Mouse (Mus musculus) embryonic stem cell, embryonic (primary cell): Measurements from ENCODE around the gene Itpkc.

Source experiments
- CTCF ChIA-PET, 4 experiments: fragments of 300-600 bp in 2 of 4; fragments of 350-600 bp in 2 of 4; sonication (Branson Sonifier 250); formaldehyde crosslinking; loops; one replicate each; lab custom pipeline; 2022; ENCODE audit warnings: inconsistent platforms in 2 of 4; lab: Charles Lee
- POLR2A ChIA-PET, 4 experiments: fragments of 300-600 bp in 2 of 4; fragments of 350-600 bp in 2 of 4; sonication (Branson Sonifier 250); formaldehyde crosslinking; loops; one replicate each; lab custom pipeline; 2022; ENCODE audit warnings: antibody characterized with exemption in 4 of 4, inconsistent platforms in 1 of 4; lab: Charles Lee

Gene Itpkc

DNA sequence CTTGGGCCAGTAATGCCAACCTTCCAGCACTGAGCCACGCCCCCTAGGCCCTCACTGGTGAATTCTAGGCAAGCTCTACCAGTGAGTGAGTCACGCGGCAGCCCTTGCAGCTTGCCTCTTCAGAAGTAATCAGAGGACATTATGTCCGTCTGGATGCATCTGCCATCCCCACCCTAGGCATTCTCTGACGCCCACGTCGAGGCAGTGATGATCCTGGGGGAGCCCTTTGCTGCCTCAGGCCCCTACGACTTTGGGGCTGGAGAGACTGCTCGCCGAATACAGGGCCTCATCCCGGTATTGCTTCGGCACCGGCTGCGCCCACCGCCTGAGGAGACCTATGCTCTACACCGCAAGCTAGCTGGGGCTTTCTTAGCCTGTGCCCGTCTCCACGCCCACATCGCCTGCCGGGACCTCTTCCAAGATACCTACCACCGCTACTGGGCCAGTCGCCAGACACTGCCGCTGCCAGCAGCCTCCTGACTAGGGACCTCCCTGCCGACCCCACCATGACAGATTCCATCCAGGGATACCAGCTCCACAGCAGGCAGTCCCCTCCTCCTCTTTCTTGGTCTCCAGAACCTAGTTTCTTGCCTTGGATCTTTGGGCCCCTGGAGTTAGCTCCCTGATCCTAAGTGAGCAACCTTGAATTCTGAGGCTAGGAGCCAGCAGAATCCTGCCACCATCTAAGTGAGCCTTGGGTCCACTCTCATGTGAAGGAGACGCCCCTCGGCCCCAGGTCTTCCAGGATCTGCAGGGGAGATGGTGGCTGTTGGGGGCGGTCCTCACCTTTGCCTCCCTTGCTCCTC lies 28.8 kb upstream of the Itpkc start:
- POLR2A ChIA-PET, result interaction anchor here (0.5 to 6.8 kb wide), 84 partner anchors 8 to 1898 kb away, joined by 3 to 66 read pairs (median 4); partner anchors contain the start of genes BC024978 (in 3 of the 4), Coq8b (in 3 of the 4), Snrpa (in 3 of the 4) and Egln2 (in 2 of the 4)
- CTCF ChIA-PET, result interaction anchor here (0.5 to 8.9 kb wide), 36 partner anchors 10 to 1606 kb away, joined by 3 to 85 read pairs (median 4); partner anchors contain the start of genes Coq8b (in 3 of the 4), Rab4b (in 2 of the 4) and Sertad1 (in 1 of the 4)

DNA sequence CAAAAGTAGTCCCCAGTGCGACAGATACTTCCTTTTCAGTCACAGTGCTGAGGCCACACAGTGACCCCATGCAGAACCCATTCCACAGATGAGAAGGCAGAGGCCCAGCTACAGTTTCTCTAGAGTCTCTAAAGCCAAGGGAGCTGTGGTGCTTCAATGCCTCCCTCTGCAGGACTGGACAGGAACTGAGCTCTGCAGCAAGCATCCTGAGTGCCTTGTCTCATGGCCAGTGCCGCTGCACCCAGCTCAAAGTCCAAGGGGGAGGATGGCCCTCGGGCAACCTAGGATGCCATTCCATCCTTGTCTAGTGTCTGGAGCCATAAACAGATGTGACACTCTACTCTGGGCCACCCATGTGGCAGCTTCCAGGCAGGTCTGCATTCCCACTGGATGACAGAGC lies 27.3 kb upstream of the Itpkc start:
- POLR2A ChIA-PET, result interaction anchor here in 3 of 4 experiments (0.7 to 6.8 kb wide), 34 partner anchors 12 to 252 kb away, joined by 3 to 66 read pairs (median 4); partner anchors contain the start of genes Coq8b (in 3 of the 3), BC024978 (in 2 of the 3), Egln2 (in 2 of the 3) and Snrpa (in 2 of the 3)
- CTCF ChIA-PET, result interaction anchor here (0.6 to 8.9 kb wide), 36 partner anchors 9 to 1089 kb away, joined by 3 to 85 read pairs (median 4); partner anchors contain the start of genes Coq8b (in 1 of the 4) and Rab4b (in 1 of the 4)

DNA sequence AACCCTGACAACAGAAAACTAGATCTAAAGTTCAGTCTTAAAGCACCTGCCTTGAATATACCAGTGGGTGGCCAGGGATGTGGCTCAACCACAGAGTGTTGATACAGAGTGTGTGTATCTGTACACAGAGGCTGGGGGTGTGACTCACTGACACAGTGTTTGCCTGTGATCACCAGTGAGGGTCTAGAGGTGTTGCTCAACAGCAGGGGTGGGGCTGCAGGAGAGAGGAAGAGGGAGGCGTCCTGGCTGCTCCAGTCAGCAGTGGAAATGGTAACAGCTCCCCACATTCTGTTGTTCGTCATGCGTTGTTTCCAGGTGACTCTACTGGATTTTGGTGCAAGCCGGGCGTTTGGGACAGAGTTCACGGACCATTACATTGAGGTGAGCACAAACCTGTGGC lies 23.5 kb upstream of the Itpkc start:
- POLR2A ChIA-PET, result interaction anchor here in 3 of 4 experiments (0.5 to 1.9 kb wide), 8 partner anchors 17 to 92 kb away, joined by 3 to 6 read pairs (median 3); partner anchors contain the start of genes Snrpa (in 2 of the 3), BC024978 (in 1 of the 3) and Itpkc (in 1 of the 3)

DNA sequence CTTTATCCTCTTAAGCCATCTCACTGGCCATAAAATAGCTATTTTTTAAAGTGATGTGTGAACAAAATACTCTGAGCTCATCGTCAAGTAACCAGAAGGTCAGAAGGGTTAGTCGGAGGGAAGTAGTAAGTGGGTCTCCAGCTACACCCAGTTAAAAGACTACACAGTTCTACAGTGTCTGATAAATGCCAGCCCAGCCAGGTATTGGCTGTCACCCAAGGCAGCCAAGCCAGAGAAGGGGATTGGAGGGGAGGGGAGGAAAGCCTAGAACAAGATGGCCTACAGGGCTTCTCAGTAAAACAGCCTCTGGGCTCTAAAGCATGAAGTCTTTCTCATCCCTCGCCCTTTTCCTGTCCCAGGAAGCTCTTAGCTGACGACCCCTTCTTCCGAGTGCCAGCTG lies 21.5 kb upstream of the Itpkc start:
- CTCF ChIA-PET, result interaction anchor here in 3 of 4 experiments (0.6 to 1.7 kb wide), 12 partner anchors 17 to 60 kb away, joined by 3 to 8 read pairs (median 3); partner anchors contain the start of gene Coq8b (in 1 of the 3)
- POLR2A ChIA-PET, result interaction anchor here in 3 of 4 experiments (1.2 to 2.4 kb wide), 8 partner anchors 8 to 35 kb away, joined by 3 to 10 read pairs (median 6); partner anchors contain the start of genes Coq8b (in 2 of the 3) and Numbl (in 2 of the 3)

More for the DNA sequence above, 23.5 kb upstream of the Itpkc start:
- CTCF ChIA-PET, result interaction anchor here in 2 of 4 experiments (0.8 to 8.9 kb wide), 7 partner anchors 8 to 34 kb away, joined by 3 to 85 read pairs (median 5); partner anchors contain the start of gene Coq8b (in 1 of the 2)

DNA sequence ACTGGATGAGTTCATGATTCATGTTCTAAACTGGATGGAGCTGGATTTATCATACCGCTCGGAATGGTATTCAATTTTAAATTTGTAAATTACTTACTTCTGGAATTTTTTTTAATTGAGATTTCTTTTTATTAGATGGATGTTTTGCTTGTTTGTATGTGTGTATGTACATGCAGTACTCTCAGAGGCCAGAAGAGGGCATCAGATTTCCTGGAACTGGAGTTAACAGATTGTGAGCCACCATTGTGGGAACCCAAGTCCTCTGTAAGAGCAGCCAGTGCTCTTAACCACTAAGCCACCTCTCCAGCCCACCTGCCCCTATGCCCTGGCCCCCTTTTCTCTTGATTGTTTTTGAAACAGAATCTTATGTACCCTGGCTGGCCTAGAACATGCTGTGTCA lies 20.7 kb upstream of the Itpkc start:
- POLR2A ChIA-PET, result interaction anchor here in 2 of 4 experiments (0.6 to 2.4 kb wide), 8 partner anchors 9 to 36 kb away, joined by 3 to 10 read pairs (median 4); partner anchors contain the start of genes Numbl (in 2 of the 2) and Coq8b (in 1 of the 2)
- CTCF ChIA-PET, result interaction anchor here in 3 of 4 experiments (0.6 to 4.2 kb wide), 9 partner anchors 19 to 483 kb away, joined by 3 to 31 read pairs (median 4); no protein-coding TSS in a partner anchor

DNA sequence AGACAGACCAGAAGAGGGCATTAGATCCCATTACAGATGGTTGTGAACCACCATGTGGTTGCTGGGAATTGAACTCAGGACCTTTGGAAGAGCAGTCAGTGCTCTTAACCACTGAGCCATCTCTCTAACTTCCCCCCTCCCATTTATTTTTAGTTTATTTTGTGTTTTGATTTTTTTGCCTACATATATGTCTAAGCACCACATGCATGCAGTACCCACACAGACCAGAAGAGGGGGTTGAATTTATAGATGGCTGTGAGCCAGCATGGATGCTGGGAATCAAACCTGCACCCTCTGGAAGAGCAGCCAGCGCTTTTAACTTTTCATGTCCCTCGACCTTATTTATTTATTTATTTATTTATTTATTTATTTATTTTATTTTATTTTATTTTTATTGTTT lies 15.6 kb upstream of the Itpkc start:
- ChIA-PET CTCF (interaction anchor here in 3 of 4 experiments (0.6 to 4.3 kb wide), 16 partner anchors 8 to 463 kb away, joined by 3 to 42 read pairs (median 6); partner anchors contain the start of genes Coq8b (in 2 of the 3), Numbl (in 1 of the 3) and Rab4b (in 1 of the 3)), POLR2A (interaction anchor here in 3 of 4 experiments (0.9 to 5.5 kb wide), 9 partner anchors 11 to 47 kb away, joined by 3 to 34 read pairs (median 5); partner anchors contain the start of genes Coq8b (in 2 of the 3), BC024978 (in 1 of the 3), Numbl (in 1 of the 3) and Snrpa (in 1 of the 3))

DNA sequence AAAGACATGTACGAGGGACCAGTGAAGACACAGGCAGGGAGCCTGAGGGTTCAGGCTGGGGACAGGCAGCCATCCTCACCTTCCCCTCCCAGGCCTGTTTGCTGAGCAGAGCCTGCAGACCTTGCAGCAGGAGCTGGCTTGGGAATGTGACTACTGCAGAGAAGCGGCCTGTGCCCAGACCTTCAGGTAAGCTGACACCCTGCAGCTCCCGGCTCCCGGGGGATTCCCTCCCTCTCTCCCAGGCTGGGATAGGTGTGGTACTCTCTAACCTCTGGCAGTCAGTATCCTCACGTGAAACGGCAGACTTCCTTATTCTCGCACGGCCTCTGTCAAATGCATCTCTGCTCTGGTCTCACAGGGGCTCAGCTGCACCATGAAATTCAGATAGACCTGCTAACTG lies 14.8 kb upstream of the Itpkc start:
- POLR2A ChIA-PET, result interaction anchor here (0.6 to 5.5 kb wide), 13 partner anchors 11 to 89 kb away, joined by 3 to 34 read pairs (median 3); partner anchors contain the start of genes Coq8b (in 2 of the 4), Numbl (in 2 of the 4), BC024978 (in 1 of the 4) and Snrpa (in 1 of the 4)
- CTCF ChIA-PET, result interaction anchor here (0.6 to 4.3 kb wide), 23 partner anchors 9 to 438 kb away, joined by 3 to 42 read pairs (median 4); partner anchors contain the start of genes Coq8b (in 2 of the 4), Rab4b (in 2 of the 4) and Numbl (in 1 of the 4)

DNA sequence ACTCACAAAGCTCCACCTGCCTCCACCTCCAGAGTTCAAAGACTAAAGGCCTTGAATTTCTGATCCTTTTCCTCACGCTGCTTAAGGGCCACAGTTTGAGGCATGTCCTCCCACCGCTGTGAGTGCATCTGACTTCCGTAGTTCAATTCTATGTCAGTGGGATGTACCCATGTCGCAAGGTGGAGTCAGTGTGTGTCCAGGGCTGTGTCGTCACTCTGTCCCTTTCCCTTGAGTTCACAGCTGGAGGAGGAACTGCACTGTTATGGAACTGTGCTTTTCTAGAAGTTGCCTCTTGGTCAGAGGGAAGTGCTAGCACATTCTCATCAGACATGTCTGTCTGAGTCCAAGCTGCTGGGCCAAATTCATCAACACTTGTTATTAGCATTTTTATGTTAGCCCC lies 10.1 kb upstream of the Itpkc start:
- ChIA-PET POLR2A (interaction anchor here in 2 of 4 experiments (1.0 to 5.5 kb wide), 2 partner anchors 19 to 47 kb away, joined by 3 to 34 read pairs; partner anchors contain the start of gene Numbl (in 1 of the 2)), CTCF (no interaction called here)

DNA sequence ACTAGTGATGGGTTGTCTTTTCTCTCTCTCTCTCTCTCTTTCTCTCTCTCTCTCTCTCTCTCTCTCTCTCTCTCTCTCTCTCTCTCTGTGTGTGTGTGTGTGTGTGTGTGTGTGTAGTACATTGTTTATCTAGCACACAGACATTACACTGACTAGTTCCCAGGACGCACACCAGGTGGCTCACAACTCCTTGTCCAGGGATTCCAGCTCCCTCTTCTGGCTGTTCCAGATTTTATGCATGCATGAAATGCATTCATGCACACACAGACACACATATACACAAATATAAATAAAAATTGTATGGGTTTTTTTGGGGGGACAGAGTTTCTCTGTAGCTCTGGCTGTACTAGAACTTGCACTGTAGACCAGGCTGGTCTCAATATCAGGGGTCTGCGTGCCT lies 9.1 kb upstream of the Itpkc start:
- POLR2A ChIA-PET, result interaction anchor here (0.5 to 1.6 kb wide), 26 partner anchors 10 to 810 kb away, joined by 3 to 9 read pairs (median 4); partner anchors contain the start of genes BC024978 (in 2 of the 4), Snrpa (in 2 of the 4) and Numbl (in 1 of the 4)
- CTCF ChIA-PET, result interaction anchor here (0.5 to 1.4 kb wide), 20 partner anchors 9 to 1321 kb away, joined by 3 to 12 read pairs (median 4); partner anchors contain the start of genes BC024978 (in 1 of the 4), Itpkc (in 1 of the 4), Numbl (in 1 of the 4) and Rab4b (in 1 of the 4)

DNA sequence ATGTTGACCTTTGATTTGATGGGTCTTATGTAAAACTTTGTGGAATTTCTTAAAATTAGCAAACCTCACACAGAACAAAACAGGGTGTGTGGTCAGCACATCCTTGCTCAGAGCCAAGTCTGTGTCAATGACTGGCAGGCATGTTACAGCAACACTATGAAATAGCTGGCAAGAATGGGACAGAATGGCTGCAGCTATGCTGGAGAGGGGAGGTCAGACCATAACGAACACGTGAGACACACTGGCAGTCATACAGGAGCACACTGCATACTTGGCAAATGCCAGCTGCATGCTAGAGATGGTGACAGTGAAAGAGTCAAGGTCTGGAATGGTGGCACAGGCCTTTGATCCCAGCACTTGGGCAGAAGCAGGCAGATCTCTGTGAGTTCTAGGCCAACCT lies 7.3 kb upstream of the Itpkc start:
- ChIA-PET POLR2A (interaction anchor here in 3 of 4 experiments (0.5 to 1.5 kb wide), 11 partner anchors 9 to 1561 kb away, joined by 3 to 6 read pairs (median 4); no protein-coding TSS in a partner anchor), CTCF (interaction anchor here in 1 of 4 experiments (1.5 kb wide), 1 partner anchor 49 kb away, joined by 4 read pairs; no protein-coding TSS in a partner anchor)

DNA sequence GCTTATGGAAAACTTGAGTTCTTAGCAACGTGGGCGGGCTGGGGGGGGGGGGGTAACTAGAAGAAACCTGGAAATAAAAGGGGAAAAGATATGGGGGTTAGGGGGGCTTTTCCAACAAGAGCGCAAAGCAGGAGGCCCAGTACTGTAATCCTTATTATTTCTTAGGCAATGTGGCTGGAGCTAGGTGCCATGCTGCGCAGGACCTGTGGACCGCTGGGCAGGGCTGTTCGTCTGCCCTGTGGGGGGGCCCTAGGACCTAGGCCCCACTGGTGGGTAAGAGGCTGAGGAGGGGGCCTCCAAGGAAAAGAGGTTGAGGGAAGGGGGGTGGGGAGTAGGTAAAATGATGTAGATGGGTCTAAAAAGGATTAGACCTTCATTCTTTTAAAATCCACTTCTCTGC lies 4.8 kb upstream of the Itpkc start:
- POLR2A ChIA-PET, result interaction anchor here (0.6 to 7.6 kb wide), 88 partner anchors 9 to 1146 kb away, joined by 3 to 114 read pairs (median 5); partner anchors contain the start of genes BC024978 (in 3 of the 4), Egln2 (in 3 of the 4), Snrpa (in 3 of the 4) and Numbl (in 2 of the 4)

DNA sequence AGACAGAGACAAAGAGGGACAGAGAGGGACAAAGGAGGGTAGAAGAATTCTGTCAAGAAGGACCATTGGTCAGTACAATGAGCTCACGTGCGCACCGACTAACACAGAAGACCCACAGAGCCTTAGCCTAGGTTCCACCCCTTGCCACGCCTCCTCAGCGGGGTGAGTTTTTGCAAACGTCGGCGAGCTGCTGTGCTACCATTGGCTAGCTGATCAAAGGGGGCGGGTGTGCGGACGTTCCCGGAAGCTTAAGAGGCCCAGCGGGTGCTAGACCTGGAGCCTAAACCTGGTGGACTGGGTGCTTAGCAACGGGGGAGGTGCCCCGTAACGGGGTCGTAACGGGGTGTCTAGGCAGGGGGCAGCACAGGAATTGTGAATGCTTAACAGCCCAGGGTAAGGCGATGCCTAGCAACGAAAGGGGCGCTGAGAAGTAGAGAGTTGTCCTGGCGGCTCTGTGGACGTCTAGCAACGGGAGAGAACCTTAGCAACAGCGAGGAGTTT lies 4.4 kb upstream of the Itpkc start, which contains the start of gene Coq8b:
Gene Coq8b (plus strand): TSS at position 243 of the 501 bp plus-strand sequence.
- POLR2A ChIA-PET, result interaction anchor here (0.6 to 7.6 kb wide), 97 partner anchors 9 to 1146 kb away, joined by 3 to 114 read pairs (median 5); partner anchors contain the start of genes BC024978 (in 3 of the 4), Egln2 (in 3 of the 4), Snrpa (in 3 of the 4) and Numbl (in 2 of the 4)
- CTCF ChIA-PET, result interaction anchor here (0.5 to 3.6 kb wide), 55 partner anchors 8 to 389 kb away, joined by 3 to 48 read pairs (median 4); partner anchors contain the start of genes Egln2 (in 2 of the 4), BC024978 (in 1 of the 4), Numbl (in 1 of the 4) and Rab4b (in 1 of the 4)

More for the DNA sequence above, 4.8 kb upstream of the Itpkc start:
- CTCF ChIA-PET, result interaction anchor here in 3 of 4 experiments (0.6 to 3.6 kb wide), 38 partner anchors 10 to 258 kb away, joined by 3 to 48 read pairs (median 4); partner anchors contain the start of genes BC024978 (in 1 of the 3), Egln2 (in 1 of the 3), Numbl (in 1 of the 3) and Rab4b (in 1 of the 3)

DNA sequence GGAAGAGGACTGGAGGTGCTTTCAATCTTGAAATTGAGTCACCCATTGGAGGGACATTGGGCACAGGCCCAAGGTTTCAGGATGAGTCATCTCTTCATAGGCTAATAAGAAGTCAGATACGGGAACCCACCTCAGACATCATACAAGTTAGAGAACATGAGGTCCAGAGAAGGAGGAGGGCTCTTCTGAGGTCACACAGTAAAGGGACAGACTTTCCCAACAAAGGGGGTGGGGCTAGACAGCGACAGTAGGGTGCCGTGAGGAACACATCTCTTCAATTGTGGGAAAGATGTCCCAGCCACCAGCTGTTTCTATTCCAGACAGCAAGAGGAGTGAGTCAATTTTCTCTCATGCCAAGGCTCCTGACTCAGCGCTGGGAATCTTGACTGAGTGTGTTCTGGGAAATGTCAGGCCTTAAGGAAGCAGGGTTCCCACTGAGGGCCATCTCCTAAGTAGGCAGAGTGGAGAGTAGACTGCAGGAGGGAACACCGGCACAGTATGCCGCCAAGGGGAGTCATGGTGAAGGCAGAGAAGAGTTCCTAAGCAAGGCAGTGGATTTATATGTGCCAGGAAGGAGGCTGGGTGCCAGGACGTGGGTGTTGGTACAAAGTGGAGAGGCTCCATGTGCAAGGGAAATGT lies 3.4 kb upstream of the Itpkc start:
- ChIA-PET CTCF (interaction anchor here (0.9 to 3.6 kb wide), 26 partner anchors 8 to 322 kb away, joined by 3 to 48 read pairs (median 6); partner anchors contain the start of genes BC024978 (in 1 of the 4), Numbl (in 1 of the 4) and Snrpa (in 1 of the 4)), POLR2A (interaction anchor here in 3 of 4 experiments (0.9 to 7.6 kb wide), 44 partner anchors 9 to 276 kb away, joined by 3 to 114 read pairs (median 8); partner anchors contain the start of genes BC024978 (in 2 of the 3), Egln2 (in 2 of the 3), Snrpa (in 2 of the 3) and Gm21983 (in 1 of the 3))

DNA sequence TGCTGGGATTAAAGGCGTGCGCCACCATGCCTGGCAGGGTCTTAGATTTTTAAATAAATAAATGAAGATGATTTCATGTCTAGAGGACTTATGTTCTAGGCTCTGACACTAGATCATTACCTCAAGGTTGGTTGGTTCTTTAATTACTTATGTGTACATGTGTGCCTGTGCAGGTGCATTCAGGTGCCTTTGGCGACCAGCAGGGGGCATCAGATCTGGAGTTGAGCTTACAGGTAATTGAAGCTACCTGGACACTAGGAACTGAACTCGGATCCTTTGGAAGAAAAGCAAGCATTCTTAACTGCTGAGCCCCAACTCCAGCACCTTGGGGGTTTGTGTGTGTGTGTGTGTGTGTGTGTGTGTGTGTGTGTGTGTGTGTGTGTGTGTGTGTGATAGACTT lies 2.3 kb upstream of the Itpkc start:
- CTCF ChIA-PET, result interaction anchor here (0.5 to 3.6 kb wide), 57 partner anchors 9 to 419 kb away, joined by 3 to 48 read pairs (median 4); partner anchors contain the start of genes Rab4b (in 3 of the 4), BC024978 (in 1 of the 4), Numbl (in 1 of the 4) and Snrpa (in 1 of the 4)
- POLR2A ChIA-PET, result interaction anchor here in 3 of 4 experiments (0.6 to 7.6 kb wide), 35 partner anchors 9 to 949 kb away, joined by 3 to 114 read pairs (median 4); partner anchors contain the start of genes BC024978 (in 3 of the 3), Snrpa (in 3 of the 3), Egln2 (in 2 of the 3) and Dyrk1b (in 1 of the 3)

DNA sequence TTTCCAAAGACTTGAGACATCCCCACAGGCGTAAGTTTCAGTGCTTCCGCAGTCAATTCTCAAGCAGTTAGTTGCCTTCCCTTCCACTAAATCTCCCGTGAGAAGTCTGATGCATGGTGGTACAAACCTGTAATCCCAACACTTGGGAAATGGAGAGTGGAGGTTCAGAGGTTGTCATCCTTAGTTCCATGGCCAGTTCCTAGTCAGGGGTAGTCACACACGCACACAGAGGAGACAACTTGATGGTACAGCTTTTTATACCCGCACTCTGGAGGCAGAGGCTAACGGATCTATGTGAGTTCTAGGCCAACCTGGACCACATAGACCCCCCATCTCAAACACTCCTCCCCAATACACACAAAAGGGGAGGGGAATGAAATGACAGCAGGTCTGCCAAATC lies 404 bp upstream of the Itpkc start:
- POLR2A ChIA-PET, result interaction anchor here in 3 of 4 experiments (0.5 to 7.6 kb wide), 43 partner anchors 9 to 1474 kb away, joined by 3 to 88 read pairs (median 5); partner anchors contain the start of genes BC024978 (in 3 of the 3), Snrpa (in 3 of the 3), Numbl (in 2 of the 3) and Rab4b (in 2 of the 3)
- CTCF ChIA-PET, result interaction anchor here (0.6 to 1.6 kb wide), 10 partner anchors 9 to 103 kb away, joined by 3 to 7 read pairs (median 3); no protein-coding TSS in a partner anchor
